Mouse (Mus musculus) liver, embryonic 13.5 days (tissue): ENCODE results near the gene Tex264. TPM values are rescaled to one million over a fixed set of nuclear protein-coding genes. Genes with fewer than 3 reads are reported as not detected.
"Not testable (repeated sequence)": the region's sequence is repeated elsewhere in the genome, so short reads cannot be mapped to it uniquely, and the experiment has no call there.

Experiments used
- ATAC-seq: fragments of 200-750 bp; cut with Nextera tagmentation; 2 replicates; pipeline ENCODE4 v1.8.0; 2017; ENCODE audit warnings: low read depth, mild to moderate bottlenecking, moderate number of reproducible peaks, moderate library complexity
- DNase-seq: peaks from one replicate; pipeline ENCODE4 v3.0.0; 2022
- H3K27ac ChIP-seq: fragments of 300-500 bp; sonication (generic); 2 replicates; pipeline ENCODE4 v1.5.1; 2015; ENCODE audit warnings: moderate library complexity, mild to moderate bottlenecking, inconsistent platforms
- H3K27me3 ChIP-seq: fragments of 300-500 bp; sonication (generic); 2 replicates; pipeline ENCODE4 v1.6.1; 2015; ENCODE audit warnings: mild to moderate bottlenecking, inconsistent platforms
- H3K36me3 ChIP-seq: fragments of 300-500 bp; sonication (generic); 2 replicates; pipeline ENCODE4 v1.6.1; 2015; ENCODE audit warnings: mild to moderate bottlenecking, inconsistent platforms
- H3K4me1 ChIP-seq: fragments of 300-500 bp; sonication (generic); replicated peaks from 2 replicates; pipeline ENCODE4 v1.6.1; 2015; ENCODE audit warnings: inconsistent platforms
- H3K4me2 ChIP-seq: fragments of 300-500 bp; sonication (generic); 2 replicates; pipeline ENCODE4 v1.6.1; 2015; ENCODE audit warnings: inconsistent platforms, mild to moderate bottlenecking, moderate library complexity
- H3K4me3 ChIP-seq: fragments of 300-500 bp; sonication (generic); replicated peaks from 2 replicates; pipeline ENCODE4 v1.5.1; 2015; ENCODE audit warnings: mild to moderate bottlenecking, inconsistent platforms
- H3K9ac ChIP-seq: fragments of 300-500 bp; sonication (generic); 2 replicates; pipeline ENCODE4 v1.6.1; 2015; ENCODE audit warnings: mild to moderate bottlenecking, inconsistent platforms
- H3K9me3 ChIP-seq: fragments of 300-500 bp; sonication (generic); replicated peaks from 2 replicates; pipeline ENCODE4 v1.6.1; 2016; ENCODE audit warnings: inconsistent platforms
- WGBS: fragments of 180-500 bp; shearing (Covaris S2); methylation state at CpG from one replicate; pipeline ENCODE4 v1.1.7; 2015; ENCODE audit not compliant: insufficient replicate concordance; 5-methylcytosine and 5-hydroxymethylcytosine counted together
- polyA plus RNA-seq: library from polyadenylated mRNA; unstranded; fragments of >200 nt; fragmentation: Nextera tagmentation; extraction: Ambion mirVana; gene quantifications from 2 replicates; pipeline ENCODE4 v1.2.1, GENCODE M21; 2015

The Tex264 gene
- polyA plus RNA-seq, 1 experiment from 2014 or later = 14.1 TPM

- Histone ChIP-seq H3K27ac (no peak overlapping the region), H3K27me3 (no peaks in the 10 kb centered on the region), H3K4me1 (no peaks in the 10 kb centered on the region), H3K4me3 (no peak overlapping the region), H3K36me3 (no peaks in the 10 kb centered on the region), H3K9ac (no peak overlapping the region), H3K9me3 (no peaks in the 10 kb centered on the region), H3K4me2 (no peak overlapping the region)
- peak; percentile 68 for DNase-seq
- 24% methylated on average over 7 of the region's 7 CpGs for WGBS
- peak; percentile 51 for ATAC-seq
These were observed 42.6 kb downstream of the Tex264 start for GRCm38 (mm10) chr9:106643128-106643527.

DNA sequence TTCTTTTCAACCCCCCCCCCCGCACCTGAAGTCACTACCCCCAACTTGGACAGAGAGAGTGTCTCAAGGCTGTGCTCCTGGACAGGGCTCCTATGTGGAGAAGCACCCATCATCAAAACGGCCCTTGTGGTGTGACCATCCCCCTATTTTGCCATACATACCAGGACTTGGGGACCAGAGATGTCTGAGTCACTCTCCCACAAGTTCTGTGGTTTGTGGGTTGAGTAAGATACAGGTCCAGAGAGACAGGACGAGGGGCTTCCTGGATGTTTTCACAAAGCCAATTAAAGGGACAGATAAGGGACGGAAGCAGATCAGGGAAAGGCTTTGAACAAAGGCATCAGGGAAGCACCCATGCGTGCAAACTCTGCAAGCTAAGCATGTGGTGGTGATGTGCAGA is 44.4 kb downstream of the Tex264 start:
- H3K36me3 ChIP-seq = no peaks in the 10 kb centered on the region
- 25% methylated on average over 5 of the region's 5 CpGs for WGBS
- no peaks in the 10 kb centered on the region for H3K9me3 ChIP-seq
- ATAC-seq (no peak), DNase-seq (no peak)
- no peak overlapping the region for H3K4me2 ChIP-seq
- no peak overlapping the region for H3K27ac ChIP-seq
- no peaks in the 10 kb centered on the region for H3K27me3 ChIP-seq
- no peak overlapping the region for H3K4me3 ChIP-seq
- no peaks in the 10 kb centered on the region for H3K4me1 ChIP-seq
- H3K9ac ChIP-seq = no peak overlapping the region

GRCm38 (mm10) chr9:106638154-106638553 is 47.6 kb downstream of the Tex264 start:
- Histone ChIP-seq H3K36me3 (no peaks in the 10 kb centered on the region), H3K4me3 (no peak overlapping the region), H3K27ac (no peak overlapping the region), H3K4me2 (no peak overlapping the region), H3K27me3 (no peaks in the 10 kb centered on the region), H3K9me3 (no peaks in the 10 kb centered on the region), H3K9ac (no peak overlapping the region), H3K4me1 (no peaks in the 10 kb centered on the region)
- no peak for ATAC-seq
- no peak for DNase-seq
- 71% methylated on average over 8 of the region's 8 CpGs for WGBS

DNA sequence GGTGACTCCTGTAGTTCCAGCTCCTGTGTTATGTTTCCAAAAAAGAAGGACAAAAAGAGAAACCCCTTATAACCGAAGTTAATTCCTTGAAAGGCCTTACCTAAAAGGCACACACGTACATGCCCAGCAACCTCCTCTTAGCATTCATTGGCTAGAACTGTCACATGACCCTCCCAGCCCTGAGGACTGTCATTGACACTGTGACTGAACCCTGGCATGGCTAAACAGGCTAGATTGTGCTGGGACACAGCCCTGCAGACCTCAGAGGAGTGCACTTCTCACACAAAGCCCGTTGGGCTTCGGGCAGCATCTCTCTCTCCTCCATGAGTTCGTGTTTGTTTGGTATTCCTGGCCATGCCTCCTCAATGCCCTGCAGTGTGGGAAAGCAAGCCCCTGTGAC is 53.5 kb downstream of the Tex264 start:
- WGBS = 49% methylated on average over 5 of the region's 5 CpGs
- Histone ChIP-seq H3K9me3 (no peaks in the 10 kb centered on the region), H3K36me3 (no peaks in the 10 kb centered on the region), H3K4me3 (no peak overlapping the region), H3K9ac (no peak overlapping the region), H3K27ac (no peak overlapping the region), H3K4me1 (no peaks in the 10 kb centered on the region), H3K27me3 (no peaks in the 10 kb centered on the region), H3K4me2 (no peak overlapping the region)
- ATAC-seq (no peak), DNase-seq (no peak)

GRCm38 (mm10) chr9:106627796-106628195 is 57.9 kb downstream of the Tex264 start:
- 30% methylated on average over 8 of the region's 8 CpGs for WGBS
- H3K27ac ChIP-seq, H3K4me3 ChIP-seq, H3K4me1 ChIP-seq, DNase-seq, H3K36me3 ChIP-seq, H3K27me3 ChIP-seq, H3K9me3 ChIP-seq, ATAC-seq, H3K4me2 ChIP-seq, H3K9ac ChIP-seq: not testable (repeated sequence)

DNA sequence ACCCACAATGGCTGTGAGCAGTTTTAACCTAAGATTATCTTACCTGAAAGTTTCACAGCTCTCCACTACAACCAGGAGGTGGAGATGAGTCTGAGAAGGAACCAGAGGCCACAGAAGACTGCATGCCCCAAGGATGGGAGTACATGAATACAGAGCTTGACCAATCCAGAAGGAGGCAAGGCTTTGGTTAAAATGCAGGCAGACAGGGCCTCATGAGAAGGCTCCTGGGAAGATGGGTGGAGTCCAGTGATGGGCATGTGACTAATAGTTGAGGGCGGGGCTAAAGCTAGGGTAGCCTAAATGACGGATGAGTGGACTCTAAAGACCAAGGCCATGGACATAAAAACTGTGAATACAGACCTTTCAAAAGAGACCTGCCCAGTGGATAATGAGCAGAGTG is 59.4 kb downstream of the Tex264 start, which contains the start of gene Iqcf6:
Gene Iqcf6 (plus strand): TSS at position 301 of the 400 bp plus-strand sequence.
- no peak for ATAC-seq
- Histone ChIP-seq H3K9ac (no peak within 1 kb of the TSS), H3K4me1 (no peaks in the 10 kb centered on the region), H3K4me3 (no peak within 1 kb of the TSS), H3K27ac (no peak within 1 kb of the TSS), H3K27me3 (no peaks in the 10 kb centered on the region), H3K4me2 (no peak within 1 kb of the TSS), H3K9me3 (no peaks in the 10 kb centered on the region), H3K36me3 (no peaks in the 10 kb centered on the region)
- 45% methylated on average over 2 of the region's 2 CpGs for WGBS
- DNase-seq = no peak

GRCm38 (mm10) chr9:106617496-106617895 is 68.2 kb downstream of the Tex264 start:
- H3K27me3 ChIP-seq = no peaks in the 10 kb centered on the region
- H3K4me3 ChIP-seq = no peak overlapping the region
- 60% methylated on average over 3 of the region's 3 CpGs for WGBS
- H3K4me2 ChIP-seq = no peak overlapping the region
- ATAC-seq = no peak
- no peak overlapping the region for H3K27ac ChIP-seq
- no peak for DNase-seq
- H3K36me3 ChIP-seq = no peaks in the 10 kb centered on the region
- no peaks in the 10 kb centered on the region for H3K4me1 ChIP-seq
- H3K9me3 ChIP-seq = no peaks in the 10 kb centered on the region
- no peak overlapping the region for H3K9ac ChIP-seq

DNA sequence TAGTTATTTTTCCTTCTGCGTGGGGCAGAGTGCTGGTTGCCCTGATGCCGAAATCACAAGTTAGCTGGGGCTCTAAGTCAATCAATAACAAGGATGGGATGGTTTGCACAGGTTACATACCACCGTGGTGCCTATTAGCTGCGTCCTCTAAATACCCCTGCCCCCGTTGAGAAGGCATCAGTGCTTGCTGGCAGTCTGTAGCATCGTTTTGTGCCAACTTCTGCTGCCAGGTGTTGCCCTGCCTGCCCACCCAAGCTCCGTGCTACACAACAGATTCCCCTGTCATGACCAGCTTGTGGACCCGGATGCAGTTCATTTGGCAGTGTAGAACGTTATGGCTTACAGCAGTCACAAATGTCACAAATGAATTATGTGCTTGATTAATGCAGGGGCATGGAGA is 69.4 kb downstream of the Tex264 start:
- Histone ChIP-seq H3K27me3 (no peaks in the 10 kb centered on the region), H3K4me3 (no peak overlapping the region), H3K9me3 (no peaks in the 10 kb centered on the region), H3K36me3 (no peaks in the 10 kb centered on the region), H3K4me1 (no peaks in the 10 kb centered on the region), H3K9ac (no peak overlapping the region), H3K4me2 (no peak overlapping the region), H3K27ac (no peak overlapping the region)
- DNase-seq = no peak
- WGBS = 58% methylated on average over 9 of the region's 9 CpGs
- ATAC-seq = no peak

DNA sequence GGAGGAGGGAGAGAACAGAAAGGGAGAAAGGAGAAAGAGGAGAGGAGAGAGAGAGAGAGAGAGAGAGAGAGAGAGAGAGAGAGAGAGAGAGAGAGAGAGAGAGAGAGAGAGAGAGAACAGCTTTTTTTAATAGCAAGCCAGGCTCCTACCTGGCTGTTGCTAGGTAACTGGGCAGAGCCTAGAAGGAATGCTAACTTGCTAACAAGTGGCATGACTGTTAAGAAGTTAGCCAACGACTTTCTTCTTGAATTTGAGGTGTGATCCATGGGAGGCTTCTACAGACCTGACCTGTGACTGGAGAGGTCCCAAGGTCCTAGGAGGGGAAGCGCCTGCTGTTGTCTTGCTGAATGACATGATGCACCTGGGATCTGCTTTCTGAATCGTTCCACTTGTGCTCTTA is 71.1 kb downstream of the Tex264 start:
- no peaks in the 10 kb centered on the region for H3K4me1 ChIP-seq
- H3K27me3 ChIP-seq = no peaks in the 10 kb centered on the region
- no peaks in the 10 kb centered on the region for H3K36me3 ChIP-seq
- DNase-seq = no peak
- no peaks in the 10 kb centered on the region for H3K9me3 ChIP-seq
- H3K4me3 ChIP-seq = no peak overlapping the region
- H3K9ac ChIP-seq = no peak overlapping the region
- no peak overlapping the region for H3K4me2 ChIP-seq
- WGBS = 40% methylated on average over 3 of the region's 3 CpGs
- ATAC-seq = no peak
- no peak overlapping the region for H3K27ac ChIP-seq

DNA sequence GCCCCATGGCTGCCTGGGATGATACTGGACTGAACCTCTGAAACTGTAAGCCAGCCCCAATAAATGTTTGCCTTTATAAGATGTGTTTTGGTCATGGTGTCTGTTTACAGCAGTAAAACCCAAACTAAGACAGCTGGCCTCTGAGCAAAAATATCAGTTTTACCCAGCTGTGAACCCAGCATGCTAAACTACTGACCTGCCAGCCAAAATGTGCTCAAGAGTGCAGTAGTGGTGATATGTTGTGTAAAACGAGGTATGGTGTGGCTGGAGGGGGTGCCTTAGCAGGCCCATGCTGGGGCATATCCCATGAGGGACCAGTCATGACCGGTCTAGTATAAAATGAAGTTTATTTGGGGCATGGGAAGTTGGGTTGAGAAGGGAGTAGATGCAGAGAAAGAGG is 71.8 kb downstream of the Tex264 start:
- Histone ChIP-seq H3K27ac (no peak overlapping the region), H3K4me1 (no peaks in the 10 kb centered on the region), H3K4me3 (no peak overlapping the region), H3K36me3 (no peaks in the 10 kb centered on the region), H3K9ac (no peak overlapping the region), H3K27me3 (no peaks in the 10 kb centered on the region), H3K4me2 (no peak overlapping the region), H3K9me3 (no peaks in the 10 kb centered on the region)
- ATAC-seq (no peak), DNase-seq (no peak)
- 39% methylated on average over 2 of the region's 2 CpGs for WGBS

GRCm38 (mm10) chr9:106610727-106611126 is 75.0 kb downstream of the Tex264 start:
- Histone ChIP-seq H3K36me3 (no peaks in the 10 kb centered on the region), H3K4me1 (no peaks in the 10 kb centered on the region)

More at GRCm38 (mm10) chr9:106610727-106611126, 75.0 kb downstream of the Tex264 start:
- no peak for DNase-seq
- no peak overlapping the region for H3K9ac ChIP-seq
- 65% methylated on average over 4 of the region's 4 CpGs for WGBS
- H3K27me3 ChIP-seq = no peaks in the 10 kb centered on the region
- no peak overlapping the region for H3K4me3 ChIP-seq
- no peak overlapping the region for H3K27ac ChIP-seq
- no peak for ATAC-seq
- no peak overlapping the region for H3K4me2 ChIP-seq
- no peaks in the 10 kb centered on the region for H3K9me3 ChIP-seq
